Mouse (Mus musculus): ENCODE measurements at regions not wholly inside any gene's neighbourhood (a gene's known extent, or its start where the extent isn't known, plus 50 kb on each side); places are given as distances from the start of the nearest gene placed in this dataset.

- TF ChIP-seq RCOR1 (conservative IDR thresholded peaks at IDR 0.05; ENCODE audit: low read depth, low read length) (no peak), SIN3A (IDR thresholded peaks at IDR 0.05; ENCODE audit: low read length) (no peak), CTCF (conservative IDR thresholded peaks at IDR 0.05 in 1 of 2, IDR thresholded peaks at IDR 0.05 in 1 of 2; ENCODE audit: low read depth in 2 of 2, low read length in 2 of 2) (no peak), MAZ (IDR thresholded peaks at IDR 0.05; ENCODE audit: low read depth, low read length) (no peak), POLR2A (IDR thresholded peaks at IDR 0.05; ENCODE audit: low read depth, low read length) (no peak), EP300 (IDR thresholded peaks at IDR 0.05; ENCODE audit: low read length) (no peak), MAX (IDR thresholded peaks at IDR 0.05; ENCODE audit: low read length) (no peak)
Measured at GRCm38 (mm10) chr4:89604721-89605120, 74.5 kb upstream of the Dmrta1 start.
